Mouse (Mus musculus) limb, embryonic 13.5 days (tissue): ENCODE data around the gene Commd4. TPM values are rescaled to one million over a fixed set of nuclear protein-coding genes. Genes with fewer than 3 reads are reported as not detected.
A peak's percentile ranks its signal among the peaks of the same experiment; 100 is the strongest.
"Not testable (repeated sequence)": the region's sequence is repeated elsewhere in the genome, so short reads cannot be mapped to it uniquely, and the experiment has no call there.

ENCODE experiments used
- ATAC-seq: fragments of 200-750 bp; cut with Nextera tagmentation; 2 replicates; pipeline ENCODE4 v1.8.0; 2017; ENCODE audit warnings: low read depth, moderate number of reproducible peaks, moderate TSS enrichment; ENCODE audit not compliant: low FRiP score
- H3K27ac ChIP-seq: fragments of 300-500 bp; sonication (generic); 2 replicates; pipeline ENCODE4 v1.5.1; 2015; ENCODE audit warnings: inconsistent platforms, mild to moderate bottlenecking, moderate library complexity
- H3K27me3 ChIP-seq: fragments of 300-500 bp; sonication (generic); 2 replicates; pipeline ENCODE4 v1.6.1; 2015; ENCODE audit warnings: mild to moderate bottlenecking, inconsistent platforms
- H3K36me3 ChIP-seq: fragments of 300-500 bp; sonication (generic); 2 replicates; pipeline ENCODE4 v1.6.1; 2015; ENCODE audit warnings: inconsistent platforms, mild to moderate bottlenecking, moderate library complexity
- H3K4me1 ChIP-seq: fragments of 300-500 bp; sonication (generic); 2 replicates; pipeline ENCODE4 v1.6.1; 2015; ENCODE audit warnings: inconsistent platforms
- H3K4me2 ChIP-seq: fragments of 300-500 bp; sonication (generic); replicated peaks from 2 replicates; pipeline ENCODE4 v1.6.1; 2015; ENCODE audit warnings: inconsistent platforms, mild to moderate bottlenecking, moderate library complexity
- H3K4me3 ChIP-seq: fragments of 300-500 bp; sonication (generic); 2 replicates; pipeline ENCODE4 v1.5.1; 2015; ENCODE audit warnings: moderate library complexity, mild to moderate bottlenecking, inconsistent platforms
- H3K9ac ChIP-seq: fragments of 300-500 bp; sonication (generic); 2 replicates; pipeline ENCODE4 v1.6.1; 2015; ENCODE audit warnings: mild to moderate bottlenecking, inconsistent platforms
- H3K9me3 ChIP-seq: fragments of 300-500 bp; sonication (generic); 2 replicates; pipeline ENCODE4 v1.6.1; 2016; ENCODE audit warnings: inconsistent platforms
- WGBS: fragments of 180-500 bp; shearing (Covaris S2); methylation state at CpG from one replicate; pipeline ENCODE4 v1.1.7; 2015; 5-methylcytosine and 5-hydroxymethylcytosine counted together
- polyA plus RNA-seq: library from polyadenylated mRNA; unstranded; fragments of >200 nt; fragmentation: Nextera tagmentation; extraction: Ambion mirVana; gene quantifications from 2 replicates; pipeline ENCODE4 v1.2.1, GENCODE M21; 2015

Commd4 gene
- 91.5 and 99.2 TPM in 2 replicates for polyA plus RNA-seq

DNA sequence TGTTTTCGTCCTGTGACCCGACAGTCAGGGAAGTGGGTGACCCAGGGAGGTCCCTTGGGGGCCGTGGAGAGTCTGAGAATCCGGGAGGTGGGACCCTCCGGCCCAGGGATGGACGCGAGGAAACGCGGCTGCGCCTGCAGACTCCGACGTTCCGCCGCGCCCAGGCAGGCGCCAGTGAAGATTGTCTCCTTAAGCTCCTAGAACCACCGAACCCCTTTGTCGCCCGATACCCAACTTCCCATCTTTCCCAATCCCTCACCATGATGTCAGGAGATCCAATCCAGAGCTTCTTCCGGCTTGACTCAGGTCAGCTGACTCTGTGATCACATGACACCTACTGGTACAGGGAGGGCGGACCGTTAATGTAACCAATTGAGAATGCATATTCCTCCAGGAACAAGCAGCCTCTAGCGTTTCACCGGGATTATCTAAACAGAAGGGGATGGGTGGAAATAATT lies at the start of gene Commd4:
TSS of gene Commd4 (minus strand) at position 319 of the 458 bp plus-strand sequence.
- no peaks in the 10 kb centered on the region for H3K27me3 ChIP-seq
- H3K9ac ChIP-seq, result peak within 1 kb of the TSS; percentile 76
- H3K4me1 ChIP-seq, result peaks cover 17% of the 10 kb centered on the region
- no peak within 1 kb of the TSS for H3K27ac ChIP-seq
- under 1% methylated on average over 24 of the region's 24 CpGs for WGBS
- peak within 1 kb of the TSS; percentile 82 for H3K4me3 ChIP-seq
- H3K9me3 ChIP-seq, result no peaks in the 10 kb centered on the region
- peaks cover 16% of the 10 kb centered on the region for H3K36me3 ChIP-seq
- H3K4me2 ChIP-seq, result peak within 1 kb of the TSS; percentile 96
- peak; percentile 90 for ATAC-seq

DNA sequence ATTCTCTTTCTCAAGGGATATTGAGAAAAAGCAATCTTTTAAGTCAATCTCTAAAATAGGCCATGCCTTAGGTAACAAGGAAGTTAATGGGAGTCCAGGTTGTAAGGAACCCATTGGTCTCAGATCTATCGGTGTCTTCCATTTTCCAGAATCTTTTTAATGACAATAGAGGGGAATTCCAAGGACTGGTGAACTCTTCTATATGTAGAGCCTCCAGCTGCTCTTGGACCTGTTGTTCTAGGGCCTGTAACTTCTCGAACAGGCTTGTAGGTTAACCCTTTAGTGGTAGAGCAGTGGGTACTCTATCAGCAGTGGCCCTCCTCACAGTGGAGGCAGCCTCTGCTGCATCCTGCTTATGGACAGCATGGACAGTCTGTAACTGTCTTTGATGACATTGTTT lies 48.8 kb upstream of the Commd4 start:
- Histone ChIP-seq H3K4me3 (no peak overlapping the region), H3K4me1 (no peaks in the 10 kb centered on the region), H3K27me3 (no peaks in the 10 kb centered on the region), H3K36me3 (no peaks in the 10 kb centered on the region), H3K9me3 (no peaks in the 10 kb centered on the region), H3K27ac (no peak overlapping the region), H3K4me2 (no peak overlapping the region), H3K9ac (no peak overlapping the region)
- ATAC-seq, result no peak
- 59% methylated on average over 2 of the region's 2 CpGs for WGBS

DNA sequence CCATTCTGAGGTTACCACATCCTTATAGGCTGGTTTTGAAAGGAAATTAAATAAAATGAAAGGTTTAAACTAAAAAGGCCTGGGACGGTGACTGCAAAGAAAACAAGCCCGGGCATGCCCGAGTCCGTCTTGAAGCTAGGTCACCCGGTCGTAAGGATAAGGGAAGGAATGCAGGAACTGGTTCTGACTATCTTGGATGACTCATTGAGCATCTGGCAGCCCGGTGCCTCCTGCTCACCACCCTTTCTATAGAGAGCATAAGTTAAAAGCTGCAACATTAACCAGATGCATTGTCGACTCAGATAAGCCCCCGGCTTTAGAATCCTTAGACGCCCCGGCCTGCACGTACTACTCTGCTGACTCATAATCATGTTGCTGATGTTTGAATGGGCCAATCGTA lies 45.4 kb upstream of the Commd4 start:
- not testable (repeated sequence) for H3K27ac ChIP-seq, ATAC-seq, H3K4me3 ChIP-seq, H3K9ac ChIP-seq, H3K36me3 ChIP-seq, H3K27me3 ChIP-seq, H3K4me2 ChIP-seq, H3K4me1 ChIP-seq, H3K9me3 ChIP-seq
- 78% methylated on average over 13 of the region's 13 CpGs for WGBS

DNA sequence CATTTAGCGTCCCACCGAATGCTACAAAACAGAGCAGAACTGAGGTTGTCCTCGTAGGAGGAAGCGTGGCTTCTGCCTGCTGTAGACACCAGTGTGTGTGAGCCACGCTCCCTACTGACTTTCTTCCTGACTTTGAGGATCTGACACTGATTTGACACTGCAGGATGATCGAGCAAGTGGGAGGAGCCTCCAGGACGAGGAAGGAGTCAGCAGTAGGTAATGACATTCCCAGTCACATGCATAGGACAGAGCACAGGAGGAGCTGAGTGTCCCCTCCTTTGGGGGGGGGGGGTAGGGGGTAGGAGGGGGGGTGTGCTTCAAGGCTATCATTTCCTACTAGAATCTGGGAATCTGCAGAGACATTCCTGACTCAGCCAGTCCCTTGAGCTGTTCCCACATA lies 44.9 kb upstream of the Commd4 start:
- Histone ChIP-seq H3K4me1 (no peaks in the 10 kb centered on the region), H3K27ac (no peak overlapping the region), H3K27me3 (no peaks in the 10 kb centered on the region), H3K9ac (no peak overlapping the region), H3K4me3 (no peak overlapping the region), H3K4me2 (no peak overlapping the region), H3K9me3 (no peaks in the 10 kb centered on the region), H3K36me3 (no peaks in the 10 kb centered on the region)
- WGBS, result 76% methylated on average over 7 of the region's 7 CpGs
- no peak for ATAC-seq

DNA sequence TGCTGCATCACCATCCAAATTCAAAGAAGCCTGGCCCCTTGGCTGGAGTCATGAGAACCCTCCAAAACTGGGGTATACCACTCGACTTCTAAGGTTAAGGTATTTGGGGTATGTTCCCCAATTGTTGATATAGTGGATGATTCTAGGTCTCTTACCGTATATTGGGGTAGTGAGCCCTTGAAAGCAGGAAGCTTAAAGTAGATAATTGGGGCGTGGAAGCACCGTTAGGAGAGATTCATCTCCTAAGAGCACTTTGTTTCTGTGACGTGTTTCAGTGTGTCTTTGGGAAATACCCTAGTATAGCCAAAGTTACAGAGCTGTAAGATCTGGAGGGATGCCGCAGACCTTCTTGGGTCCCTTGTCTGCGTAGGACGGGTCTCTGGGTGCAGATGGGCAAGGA lies 39.3 kb upstream of the Commd4 start:
- Histone ChIP-seq H3K27me3 (no peaks in the 10 kb centered on the region), H3K4me3 (no peak overlapping the region), H3K4me1 (no peaks in the 10 kb centered on the region), H3K4me2 (no peak overlapping the region), H3K9ac (no peak overlapping the region), H3K9me3 (no peaks in the 10 kb centered on the region), H3K36me3 (no peaks in the 10 kb centered on the region), H3K27ac (no peak overlapping the region)
- ATAC-seq, result no peak
- 73% methylated on average over 8 of the region's 8 CpGs for WGBS

DNA sequence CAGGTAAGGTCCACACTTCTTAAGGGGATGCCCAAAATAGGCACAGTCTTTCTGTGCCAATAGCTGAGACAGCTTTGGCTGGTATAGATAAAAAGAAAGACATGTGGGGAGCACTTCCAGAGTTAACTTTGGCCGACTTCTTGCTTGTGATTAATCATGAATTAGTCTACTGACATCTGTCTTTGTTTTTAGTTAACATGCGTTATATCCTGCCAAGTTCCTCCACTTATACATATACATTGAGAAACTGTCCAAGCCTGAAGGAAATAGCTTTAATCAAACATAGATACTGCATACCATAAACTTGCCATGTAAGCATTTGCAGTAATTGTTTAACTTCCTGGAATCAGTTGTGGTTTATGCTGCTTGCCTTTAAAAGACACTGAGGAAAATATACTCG lies 38.6 kb upstream of the Commd4 start:
- H3K4me1 ChIP-seq, result no peaks in the 10 kb centered on the region
- H3K4me3 ChIP-seq, result no peak overlapping the region
- no peaks in the 10 kb centered on the region for H3K36me3 ChIP-seq
- no peaks in the 10 kb centered on the region for H3K9me3 ChIP-seq
- no peak overlapping the region for H3K9ac ChIP-seq
- H3K27me3 ChIP-seq, result no peaks in the 10 kb centered on the region
- H3K4me2 ChIP-seq, result no peak overlapping the region
- no peak overlapping the region for H3K27ac ChIP-seq
- no peak for ATAC-seq
- 62% methylated on average over 3 of the region's 3 CpGs for WGBS

DNA sequence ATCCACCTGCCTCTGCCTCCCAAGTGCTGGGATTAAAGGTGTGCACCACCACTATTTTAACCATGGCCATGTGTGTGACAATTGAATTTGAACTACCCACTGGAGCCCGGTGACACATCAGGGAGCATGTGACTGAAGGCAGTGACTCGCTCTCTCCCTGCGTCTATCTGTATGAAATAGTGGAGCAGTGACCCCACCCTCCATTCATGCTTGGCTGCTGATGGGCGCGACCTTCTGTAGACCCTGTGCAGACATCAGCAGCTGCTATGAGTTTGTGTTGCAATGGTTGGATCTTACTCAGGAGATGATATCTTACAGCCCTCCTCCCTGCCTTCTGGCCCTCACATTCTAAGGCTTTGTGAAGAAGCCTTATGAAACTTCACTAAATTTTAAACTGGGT lies 10.3 kb upstream of the Commd4 start:
- H3K27ac ChIP-seq, result no peak overlapping the region
- H3K4me1 ChIP-seq, result no peaks in the 10 kb centered on the region
- H3K36me3 ChIP-seq, result no peaks in the 10 kb centered on the region
- no peaks in the 10 kb centered on the region for H3K9me3 ChIP-seq
- ATAC-seq, result no peak
- H3K4me3 ChIP-seq, result no peak overlapping the region
- H3K9ac ChIP-seq, result no peak overlapping the region
- H3K4me2 ChIP-seq, result no peak overlapping the region
- 84% methylated on average over 5 of the region's 5 CpGs for WGBS
- H3K27me3 ChIP-seq, result 0 out of 2 replicates have a peak, but pooled peaks cover 3% of the 10 kb centered on the region

DNA sequence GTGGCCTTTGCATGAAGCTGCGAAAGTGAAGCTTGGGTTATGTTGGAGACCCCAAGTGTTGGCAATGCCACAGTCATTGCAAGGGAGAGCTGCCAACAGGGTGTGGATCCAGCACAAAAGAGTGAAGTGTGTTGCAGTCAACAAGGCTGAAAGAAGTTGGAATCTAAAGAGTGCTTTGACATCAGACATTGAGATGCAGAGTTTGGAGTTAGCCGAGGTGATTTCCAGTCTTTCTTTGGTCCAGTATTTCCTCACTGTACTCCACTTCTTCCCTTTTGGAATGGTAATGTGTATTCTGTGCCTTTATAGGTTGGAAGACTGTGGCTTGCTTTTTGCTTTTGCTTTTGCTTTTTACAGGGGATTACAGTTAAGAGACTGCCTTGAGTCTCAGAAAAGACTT lies 8.0 kb upstream of the Commd4 start:
- no peaks in the 10 kb centered on the region for H3K4me1 ChIP-seq
- H3K4me2 ChIP-seq, result no peak overlapping the region
- no peaks in the 10 kb centered on the region for H3K9me3 ChIP-seq
- H3K4me3 ChIP-seq, result no peak overlapping the region
- WGBS, result 88% methylated on average over 2 of the region's 2 CpGs
- no peaks in the 10 kb centered on the region for H3K36me3 ChIP-seq
- no peaks in the 10 kb centered on the region for H3K27me3 ChIP-seq
- no peak overlapping the region for H3K27ac ChIP-seq
- no peak overlapping the region for H3K9ac ChIP-seq
- no peak for ATAC-seq

DNA sequence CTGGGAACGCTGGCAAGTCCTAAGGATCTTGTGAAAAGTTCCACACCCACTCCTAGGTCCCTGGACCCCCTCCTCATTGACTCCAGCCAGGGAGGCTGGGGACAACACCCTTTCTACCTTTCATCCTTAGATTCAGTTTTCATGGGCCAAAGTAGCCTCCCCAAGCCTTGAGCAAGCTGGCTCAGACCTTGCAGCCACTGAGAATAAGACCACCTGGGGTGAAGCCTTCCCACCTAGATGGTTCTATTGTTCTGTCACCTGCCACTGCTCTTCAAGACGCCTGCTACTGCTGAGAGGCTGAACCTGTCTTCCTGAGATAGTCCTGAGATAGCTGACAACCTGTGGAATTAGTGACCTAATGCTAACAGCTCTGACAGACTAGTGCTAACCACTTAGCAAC lies 5.0 kb upstream of the Commd4 start:
- Histone ChIP-seq H3K9ac (no peak overlapping the region), H3K4me3 (no peak overlapping the region), H3K36me3 (no peaks in the 10 kb centered on the region), H3K27ac (no peak overlapping the region), H3K4me1 (0 out of 2 replicates have a peak, but pooled peaks cover 5% of the 10 kb centered on the region), H3K4me2 (no peak overlapping the region), H3K27me3 (no peaks in the 10 kb centered on the region), H3K9me3 (no peaks in the 10 kb centered on the region)
- ATAC-seq, result no peak
- WGBS, result 30% methylated on average over 2 of the region's 2 CpGs

DNA sequence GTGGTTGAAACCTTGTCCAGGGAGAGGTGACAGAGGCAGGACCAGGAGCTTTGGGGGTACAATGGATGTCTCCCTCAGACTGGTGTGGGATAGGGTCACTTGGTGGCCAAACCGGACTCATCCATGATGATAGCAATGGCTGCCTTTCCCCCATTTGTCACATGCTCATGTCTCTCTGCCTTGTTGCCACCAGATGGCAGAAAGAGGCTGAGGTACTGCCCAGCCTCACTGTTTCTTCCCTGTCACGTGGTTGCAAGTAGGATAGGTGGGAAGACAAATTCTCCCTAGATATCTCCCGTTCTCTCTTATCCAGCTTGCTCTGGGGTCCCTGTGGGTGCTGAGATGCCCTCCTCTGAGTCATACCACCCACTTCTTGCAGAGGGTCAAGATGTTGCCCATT lies 4.4 kb upstream of the Commd4 start:
- Histone ChIP-seq H3K27ac (no peak overlapping the region), H3K36me3 (no peaks in the 10 kb centered on the region), H3K9ac (no peak overlapping the region), H3K9me3 (no peaks in the 10 kb centered on the region), H3K4me3 (no peak overlapping the region), H3K27me3 (no peaks in the 10 kb centered on the region), H3K4me2 (no peak overlapping the region), H3K4me1 (peaks cover 7% of the 10 kb centered on the region)
- no peak for ATAC-seq
- 14% methylated on average over 3 of the region's 3 CpGs for WGBS

DNA sequence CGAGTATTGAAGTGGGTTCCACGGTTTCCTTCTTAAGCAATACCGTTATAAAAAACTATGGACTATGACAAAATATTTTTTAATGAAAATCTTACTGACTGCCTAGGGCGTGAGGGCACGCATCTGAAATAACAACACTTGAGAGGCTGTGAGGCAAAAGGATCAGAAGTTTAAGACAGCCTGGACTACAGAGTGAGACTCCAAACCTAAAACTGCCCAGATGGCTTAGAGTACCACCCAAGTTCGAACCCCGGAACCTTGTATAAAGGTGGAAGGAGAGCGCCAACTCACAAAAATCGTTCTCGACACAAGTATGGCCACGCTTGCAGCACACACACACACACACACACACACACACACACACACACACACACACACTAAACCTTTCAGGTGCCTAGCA lies 375 bp upstream of the Commd4 start:
- Histone ChIP-seq H3K36me3 (peaks cover 16% of the 10 kb centered on the region), H3K4me2 (peak overlapping the region; percentile 96), H3K27ac (no peak overlapping the region), H3K4me1 (peaks cover 17% of the 10 kb centered on the region), H3K4me3 (peak overlapping the region; percentile 82), H3K27me3 (no peaks in the 10 kb centered on the region), H3K9ac (peak overlapping the region; percentile 76), H3K9me3 (no peaks in the 10 kb centered on the region)
- WGBS, result 36% methylated on average over 11 of the region's 11 CpGs
- ATAC-seq, result no peak

DNA sequence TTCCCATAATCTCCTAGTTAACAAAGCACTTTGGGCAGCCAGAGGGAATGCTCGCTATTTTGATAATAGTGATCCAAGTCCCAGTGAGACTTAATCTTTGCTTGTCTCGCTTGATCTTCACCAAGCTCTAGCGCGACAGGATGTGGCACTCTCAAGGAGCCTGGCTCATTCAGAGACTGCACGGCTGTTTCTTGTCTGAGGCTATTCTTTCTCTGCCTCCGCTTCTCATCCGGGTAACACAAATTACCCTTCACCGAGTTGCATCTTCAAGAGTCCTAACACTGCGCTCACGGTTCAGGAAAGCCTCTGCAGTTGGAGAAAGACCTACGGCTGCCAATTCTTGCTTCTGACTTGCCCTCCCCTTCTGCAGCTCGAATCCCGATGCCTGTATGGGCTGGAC lies 632 bp downstream of the Commd4 start:
- Histone ChIP-seq H3K9ac (peak overlapping the region; percentile 76), H3K27me3 (no peaks in the 10 kb centered on the region), H3K4me3 (peak overlapping the region; percentile 82), H3K9me3 (no peaks in the 10 kb centered on the region), H3K27ac (no peak overlapping the region), H3K36me3 (peaks cover 16% of the 10 kb centered on the region), H3K4me1 (peaks cover 17% of the 10 kb centered on the region), H3K4me2 (peak overlapping the region; percentile 96)
- WGBS, result 38% methylated on average over 13 of the region's 13 CpGs
- no peak for ATAC-seq

DNA sequence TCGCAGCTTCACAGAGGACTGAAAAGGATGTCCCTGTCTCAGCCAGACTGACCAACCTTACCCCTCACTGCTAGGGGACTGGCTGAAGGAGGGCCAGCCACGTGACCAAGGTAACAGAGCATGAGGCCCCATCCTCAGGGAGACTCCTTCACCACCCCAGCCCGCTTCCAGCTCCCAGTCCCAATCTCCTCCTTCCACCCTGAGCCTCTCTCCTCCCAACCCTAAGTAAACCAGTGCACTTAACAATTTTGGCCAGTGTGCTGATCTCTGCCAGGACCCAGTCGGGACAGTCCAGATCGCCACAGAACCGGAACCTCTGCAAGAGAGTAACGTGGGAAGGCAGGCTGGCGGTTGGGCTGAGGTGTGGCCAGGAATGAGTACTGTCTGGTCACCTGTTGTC lies 1.3 kb downstream of the Commd4 start:
- Histone ChIP-seq H3K27ac (no peak overlapping the region), H3K9me3 (no peaks in the 10 kb centered on the region), H3K9ac (no peak overlapping the region), H3K4me2 (no peak overlapping the region; the same call in 1 of the 2 replicates), H3K27me3 (no peaks in the 10 kb centered on the region), H3K36me3 (peaks cover 16% of the 10 kb centered on the region), H3K4me1 (peaks cover 17% of the 10 kb centered on the region), H3K4me3 (no peak overlapping the region)
- WGBS, result 87% methylated on average over 8 of the region's 8 CpGs
- ATAC-seq, result no peak
